Mouse (Mus musculus) hematopoietic stem cell, adult 5-6 weeks (primary cell): Measurements from ENCODE around the gene Slc16a10. TPM values are rescaled to one million over a fixed set of nuclear protein-coding genes. Genes with fewer than 3 reads are reported as not detected.
A peak's percentile ranks its signal among the peaks of the same experiment; 100 is the strongest.

Experiments used
- ATAC-seq, 2 experiments: fragments of 125-278 bp in 1 of 2; replicated peaks in 1 of 2; 2 replicates each; pipeline ENCODE4 v1.8.0; 2016 to 2017; ENCODE audit warnings: inconsistent platforms in 2 of 2, mild to moderate bottlenecking in 2 of 2, moderate number of reproducible peaks in 2 of 2, low read depth in 1 of 2, moderate TSS enrichment in 1 of 2; ENCODE audit not compliant: low FRiP score in 2 of 2, poor library complexity in 2 of 2, severe bottlenecking in 2 of 2, insufficient read depth in 1 of 2, low TSS enrichment in 1 of 2
- total RNA-seq: library from RNA; stranded (forward); fragments of 172-1452, 232-1000 nt; gene quantifications from 2 replicates; pipeline ENCODE4 v1.2.3, GENCODE M21; 2017

The Slc16a10 gene
- total RNA-seq, 1 experiment from 2014 or later = 19.6 TPM

DNA sequence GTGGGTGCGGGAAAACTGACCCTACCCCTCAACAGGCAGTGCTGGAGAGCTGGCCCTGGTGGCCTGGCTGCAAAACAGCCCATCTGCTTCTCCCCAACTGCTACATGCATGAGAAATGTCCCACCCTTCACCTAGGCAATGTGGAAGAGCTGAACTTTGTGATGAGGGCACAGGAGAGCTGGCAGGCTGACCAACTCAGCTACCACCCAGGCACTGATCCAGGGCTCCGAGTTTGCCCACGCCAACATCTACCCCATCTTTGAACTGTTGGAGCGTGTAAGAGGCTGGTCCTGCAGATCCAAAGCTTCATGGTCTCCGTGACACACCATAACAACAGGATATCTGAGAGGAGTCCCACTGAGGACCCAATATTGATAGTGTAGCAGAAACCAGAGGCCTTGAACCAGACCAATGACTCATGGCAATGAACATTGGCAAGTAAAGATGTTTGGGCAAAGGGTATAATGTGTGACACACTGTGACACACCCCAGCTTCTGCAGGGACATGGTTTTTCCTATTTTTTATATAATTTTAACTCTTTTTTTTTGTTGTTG, 19.7 kb upstream of the Slc16a10 start:
- ATAC-seq = no peak

DNA sequence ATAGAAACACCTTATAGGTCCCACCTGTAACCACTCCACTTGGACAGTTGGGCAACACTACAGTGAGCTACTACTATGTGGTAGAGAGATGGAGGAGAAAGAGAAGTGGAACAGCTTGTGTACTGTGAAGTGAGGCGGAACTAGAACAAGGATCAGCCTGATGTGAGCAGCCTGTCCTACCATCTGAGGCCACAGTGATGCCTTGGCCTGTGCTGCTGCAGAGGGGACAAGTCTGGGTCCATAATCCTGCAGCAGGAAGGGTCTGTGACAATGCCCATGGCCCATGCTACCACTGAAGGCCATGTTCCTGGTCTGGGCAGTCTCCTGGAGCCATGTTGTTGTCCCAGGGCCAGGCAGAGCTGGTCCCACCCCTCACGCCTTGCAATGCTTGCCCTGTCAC, 19.2 kb upstream of the Slc16a10 start:
- no peak for ATAC-seq

DNA sequence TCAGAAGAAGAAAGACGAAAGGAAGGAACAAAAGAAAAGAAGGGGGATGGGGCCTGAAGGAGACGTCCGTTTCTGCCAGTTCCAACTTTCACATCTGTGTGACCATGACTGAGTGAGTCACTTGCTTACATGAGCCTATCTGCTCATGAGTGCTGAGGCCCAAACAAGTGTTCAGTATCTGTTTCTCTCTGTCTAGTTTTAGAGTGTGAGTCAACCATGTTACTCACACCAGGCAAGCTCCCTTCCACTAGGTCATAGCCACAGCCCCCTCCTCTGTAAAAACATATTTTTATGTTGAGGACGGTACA, 10.4 kb upstream of the Slc16a10 start:
- no peak for ATAC-seq

DNA sequence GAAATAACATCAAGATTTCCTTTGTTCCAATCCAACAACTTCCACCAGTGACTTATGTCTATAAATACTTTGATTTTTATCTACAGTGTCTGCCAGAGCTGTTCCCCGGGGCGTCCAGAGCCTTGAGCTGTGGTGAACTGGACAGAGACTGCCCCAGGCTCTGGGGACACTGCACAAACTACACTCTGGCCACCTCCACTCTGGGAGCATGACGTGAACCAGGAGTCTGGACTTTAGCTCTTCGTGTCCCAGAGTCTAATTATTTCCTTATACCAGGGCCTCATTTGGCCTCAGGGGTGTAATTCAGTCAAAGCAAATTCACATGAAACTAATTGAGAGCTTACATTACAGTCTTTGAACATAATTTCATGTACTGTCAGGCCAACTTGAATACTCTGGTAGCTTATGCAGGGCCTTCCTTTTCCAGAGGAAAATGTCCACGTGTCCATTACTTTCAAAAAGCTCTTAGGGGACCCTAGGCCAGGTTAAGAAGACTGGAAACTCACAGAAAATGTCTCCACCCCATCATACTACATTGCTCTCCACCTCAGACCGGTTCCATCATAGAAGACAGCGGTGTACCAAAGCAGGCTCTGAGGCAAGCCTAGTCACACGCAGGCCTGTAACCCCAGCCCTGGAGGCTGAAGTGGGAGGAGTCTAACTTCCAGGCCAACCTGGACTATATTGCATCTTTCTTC, 9.9 kb upstream of the Slc16a10 start:
- ATAC-seq = no peak

DNA sequence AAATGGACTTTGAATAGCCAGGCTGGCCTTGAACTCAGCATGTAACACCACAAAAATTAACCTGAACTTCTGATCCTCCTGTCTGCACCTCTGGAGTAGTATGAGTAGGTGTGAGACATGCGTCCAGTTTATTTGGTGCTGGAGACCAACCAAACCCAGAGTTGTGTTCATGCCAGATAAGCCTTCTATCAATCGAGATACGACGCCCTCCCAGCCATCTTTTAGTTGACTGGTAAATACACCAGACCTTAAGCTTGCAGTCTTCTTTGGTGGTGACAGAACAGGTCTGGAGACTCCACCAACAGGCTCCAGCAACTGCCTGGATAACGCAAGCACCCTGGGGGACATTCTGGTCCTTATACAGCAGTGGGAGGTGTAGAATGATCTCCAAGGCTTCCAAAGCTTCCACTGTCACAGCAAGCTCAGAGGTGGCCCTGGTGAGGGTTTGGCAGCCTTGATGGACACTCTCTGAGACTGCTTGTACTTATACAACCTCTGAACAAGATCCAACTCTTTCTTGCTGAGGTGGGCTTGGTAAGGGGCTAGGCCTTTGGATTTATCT, 7.6 kb upstream of the Slc16a10 start:
- no peak for ATAC-seq

DNA sequence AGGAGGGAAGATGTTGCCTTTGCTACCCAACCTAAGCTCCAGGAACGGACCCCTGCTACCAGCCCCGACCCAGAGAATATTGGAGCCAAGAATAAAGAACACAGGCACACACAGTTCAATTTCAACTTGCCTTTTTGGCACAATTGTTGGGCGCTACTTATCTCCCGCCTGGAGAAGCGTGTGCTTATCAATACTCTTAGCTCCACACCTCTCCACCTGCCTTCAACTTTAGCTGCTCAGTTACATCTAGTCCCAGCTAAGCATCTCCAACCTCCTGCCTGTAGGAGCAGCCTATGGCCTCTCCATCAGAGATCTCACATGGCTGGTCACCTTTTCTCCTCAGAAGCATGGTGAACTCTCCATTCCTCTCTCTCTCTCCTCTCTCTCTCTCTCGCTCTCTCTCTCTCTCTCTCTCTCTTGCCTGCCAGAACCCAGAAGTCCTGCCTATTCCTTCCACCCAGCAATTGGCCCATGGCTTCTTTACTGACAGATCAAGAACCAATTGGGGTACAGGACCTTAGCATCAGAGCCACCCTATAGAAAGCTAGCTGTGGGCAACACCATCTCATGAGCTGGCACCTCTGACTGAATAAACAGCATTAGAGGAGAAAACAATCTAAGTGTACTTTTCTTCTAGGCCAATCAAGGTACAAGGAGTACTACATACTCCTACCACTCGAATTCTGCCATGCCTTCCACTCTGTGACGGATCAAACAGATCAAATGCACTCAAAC, 5.4 kb upstream of the Slc16a10 start:
- ATAC-seq = no peak

DNA sequence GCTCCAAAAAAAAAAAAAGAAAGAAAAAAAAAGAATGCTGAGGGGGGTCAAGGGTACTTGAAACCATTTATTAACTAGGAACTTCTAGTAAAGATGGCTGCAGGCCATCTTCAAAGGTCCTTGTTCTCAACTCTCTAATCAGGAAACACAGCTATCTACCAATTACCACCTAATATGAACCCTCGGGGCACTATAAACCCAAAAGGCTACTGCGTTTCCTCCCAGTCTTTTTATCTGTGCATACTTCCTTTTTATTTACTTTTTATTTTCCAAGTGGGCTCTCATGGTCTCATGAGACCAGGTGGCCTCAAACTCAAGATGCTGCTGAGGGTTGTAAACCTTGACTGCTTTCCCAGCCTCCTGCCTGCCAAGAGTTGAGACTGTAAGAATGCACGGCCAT, 4.4 kb upstream of the Slc16a10 start:
- no peak for ATAC-seq

DNA sequence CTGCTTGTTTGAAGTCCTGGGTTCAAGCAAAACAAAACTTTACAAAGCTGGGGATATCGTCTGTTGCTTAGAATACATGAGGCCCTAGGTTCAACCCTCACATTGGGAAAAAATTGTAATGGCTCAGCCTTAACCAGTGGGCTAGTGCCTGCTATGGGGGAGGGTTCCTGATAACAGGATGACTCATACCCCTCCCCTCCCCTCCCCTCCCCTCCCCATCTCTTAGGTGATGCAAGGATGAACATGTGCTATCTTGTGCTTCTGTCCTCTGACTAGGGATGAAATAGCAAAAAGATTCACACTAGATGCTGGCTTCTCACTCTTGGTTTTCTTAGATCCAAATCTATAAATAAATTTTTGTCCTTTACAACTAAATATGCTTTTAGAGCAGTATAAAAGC, 2.8 kb upstream of the Slc16a10 start:
- ATAC-seq = no peak

DNA sequence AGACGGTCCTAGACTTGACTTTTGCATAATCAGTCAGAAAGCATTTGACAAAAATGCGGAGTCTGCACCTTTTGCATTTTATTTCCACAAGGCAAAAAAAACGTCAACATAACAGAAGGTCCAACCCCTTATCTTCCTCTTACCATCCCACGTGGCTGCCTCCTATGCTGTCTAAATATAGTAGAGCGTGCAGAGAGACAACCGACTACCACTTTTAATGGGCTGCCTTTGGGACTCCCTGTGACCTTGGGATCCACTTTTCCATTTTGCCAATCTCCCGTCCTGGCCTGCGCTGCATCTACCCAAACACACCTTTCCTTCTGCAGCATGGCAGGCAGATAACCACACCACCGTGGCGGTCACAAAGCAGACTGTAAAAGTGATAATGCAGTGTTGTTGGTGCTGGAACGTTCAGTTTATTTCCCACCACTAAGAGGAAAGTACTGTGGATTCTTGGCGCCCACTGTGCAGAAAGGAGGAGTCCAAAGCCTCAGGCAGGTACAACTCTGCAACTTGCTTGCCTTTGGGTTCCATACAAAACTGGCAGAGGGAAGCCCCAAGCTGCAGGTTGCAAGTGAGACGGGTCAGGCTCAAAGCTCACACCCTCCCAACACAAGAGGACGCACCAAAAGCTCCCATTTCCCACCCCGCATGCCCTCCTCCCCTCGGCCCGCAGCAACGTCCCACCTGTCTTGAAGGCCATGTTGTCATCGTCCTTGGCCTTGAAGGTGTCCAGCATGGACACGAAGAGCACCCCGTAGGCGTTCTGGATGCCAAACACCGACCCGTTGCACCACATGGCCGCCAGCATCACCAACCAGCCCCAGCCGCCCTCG, 824 bp downstream of the Slc16a10 start:
- peak; percentile 31 to 53; a peak in 3 of 4 replicates for ATAC-seq

DNA sequence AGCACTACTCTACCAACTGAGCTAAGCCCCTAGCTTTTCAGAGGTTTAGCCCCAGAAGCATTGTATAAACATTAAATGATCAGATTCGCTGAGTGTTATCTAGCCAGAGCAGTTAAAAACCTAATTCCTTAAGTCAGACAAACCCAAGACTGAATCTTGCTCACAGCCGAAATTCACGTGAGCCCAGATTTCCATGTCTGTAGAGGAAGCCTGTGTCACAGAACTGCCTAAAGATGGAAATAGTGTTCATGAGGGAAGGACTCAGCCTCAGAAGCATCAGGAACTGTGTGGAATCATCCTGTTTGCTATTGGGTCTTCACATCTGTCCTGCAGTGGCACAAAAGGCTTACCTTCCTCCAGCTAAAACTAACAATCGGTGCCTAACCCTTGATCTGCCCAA, 2.4 kb downstream of the Slc16a10 start:
- ATAC-seq = no peak

DNA sequence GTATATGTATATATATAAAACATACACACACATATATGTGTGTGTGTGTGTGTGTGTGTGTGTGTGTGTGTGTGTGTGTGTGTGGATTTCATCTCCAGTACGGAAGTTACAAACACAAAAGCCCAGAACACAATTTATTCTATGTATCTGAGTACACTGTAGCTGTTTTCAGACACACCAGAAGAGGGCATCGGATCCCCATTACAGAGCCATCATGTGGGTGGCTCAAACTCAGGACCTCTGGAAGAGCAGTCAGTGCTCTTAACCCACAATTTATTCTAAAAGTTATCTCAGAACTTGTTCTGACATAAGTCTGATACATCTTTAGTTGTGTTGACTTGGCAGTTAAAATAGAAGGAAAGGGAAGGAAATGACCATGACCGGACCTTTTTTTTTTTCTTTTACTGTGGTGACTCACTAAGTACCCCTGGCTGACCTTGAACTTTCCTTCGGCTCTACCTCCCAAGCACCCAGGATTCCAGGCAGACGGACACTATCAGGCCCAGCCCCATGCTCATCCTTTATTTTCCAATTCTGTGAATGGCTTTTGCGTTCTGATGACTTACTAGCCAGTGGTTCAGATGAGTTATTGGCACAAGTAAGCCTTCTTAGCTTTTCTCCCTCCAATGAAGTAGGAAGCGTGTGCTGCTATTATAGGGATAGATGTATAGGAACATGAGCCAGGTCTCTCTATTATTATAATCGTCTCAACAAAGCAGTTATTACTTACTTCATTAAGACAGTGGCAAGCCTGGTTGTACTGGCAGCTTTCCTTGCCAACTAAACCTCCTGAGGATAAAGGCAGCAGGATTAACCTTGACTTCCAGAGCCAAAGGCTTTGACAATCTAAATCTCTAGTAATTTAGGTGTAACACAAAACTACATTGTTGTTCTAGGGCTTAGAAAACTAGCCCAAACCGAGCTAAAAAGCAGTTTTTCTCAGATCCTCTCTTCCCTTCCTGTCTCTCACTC, 6.0 kb downstream of the Slc16a10 start:
- no peak for ATAC-seq

DNA sequence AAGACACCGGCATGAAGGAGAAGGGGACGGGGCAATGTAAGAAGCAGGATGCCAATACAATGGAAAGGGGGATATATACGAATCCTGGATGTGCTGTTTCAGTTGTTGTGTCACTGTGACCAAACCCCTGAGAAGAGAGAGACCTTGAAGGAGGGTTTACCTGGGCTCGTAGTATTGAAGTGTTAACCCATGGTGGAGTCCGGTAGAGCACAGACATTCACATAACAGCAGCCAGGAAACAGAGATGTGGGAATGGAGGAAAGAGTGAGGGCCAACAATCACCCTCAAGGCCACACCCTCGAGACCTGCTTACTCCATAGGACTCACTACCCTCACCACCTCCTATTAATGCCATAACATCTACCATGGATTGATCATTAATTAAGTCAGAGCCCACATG, 7.2 kb downstream of the Slc16a10 start:
- no peak for ATAC-seq

DNA sequence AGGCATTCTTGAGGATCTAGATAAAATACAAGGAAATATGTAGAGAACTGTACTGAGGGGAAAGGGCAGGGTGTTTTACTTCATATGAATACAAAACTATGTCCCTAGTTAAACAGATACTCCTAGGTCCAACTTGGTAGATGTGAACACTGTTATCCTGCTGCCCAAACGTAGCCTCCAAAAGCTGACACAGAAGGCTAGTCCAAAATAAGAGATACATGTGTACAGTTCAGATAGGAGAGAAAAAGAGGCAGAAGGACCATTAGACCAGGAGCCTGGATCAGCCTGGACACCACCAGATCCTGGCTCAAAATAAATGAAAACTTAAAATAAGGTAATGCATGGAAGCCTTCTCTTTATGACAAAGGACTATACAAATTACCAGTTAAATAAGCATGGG, 8.4 kb downstream of the Slc16a10 start:
- ATAC-seq = no peak

DNA sequence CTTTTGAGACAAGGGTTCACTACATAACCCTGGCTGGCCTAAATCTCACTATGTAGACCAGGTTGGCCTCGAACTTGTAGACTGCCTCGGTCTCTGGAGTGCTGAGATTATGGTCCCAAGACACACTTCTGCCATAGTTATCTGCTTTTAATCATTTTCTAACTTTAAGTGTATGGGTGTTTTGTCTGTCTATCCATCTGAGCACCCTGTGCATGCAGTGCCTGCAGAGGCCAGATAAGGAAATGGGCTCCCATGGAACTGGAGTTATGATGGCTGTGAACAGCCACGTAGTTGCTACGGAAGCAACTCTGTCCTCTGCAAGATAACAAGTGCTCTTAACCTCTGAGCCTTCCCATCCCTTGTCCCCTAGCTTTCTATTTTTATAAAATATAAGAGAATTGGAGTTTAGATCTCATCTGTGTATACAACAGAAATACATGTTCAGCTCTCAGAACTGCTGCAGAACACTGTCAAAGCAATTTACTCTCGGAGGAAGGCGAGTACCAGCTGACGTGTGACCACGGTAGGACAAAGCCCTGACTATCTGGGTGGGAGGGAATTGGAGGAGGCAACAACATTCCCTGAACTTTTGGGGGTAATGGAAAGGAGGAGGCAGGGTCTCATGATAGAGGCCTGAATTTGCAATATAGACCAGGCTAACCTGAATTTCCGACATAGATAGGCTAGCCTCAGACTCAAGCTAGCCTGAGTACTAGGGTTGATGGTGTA, 10.2 kb downstream of the Slc16a10 start:
- peak; percentile 57 to 68 for ATAC-seq

DNA sequence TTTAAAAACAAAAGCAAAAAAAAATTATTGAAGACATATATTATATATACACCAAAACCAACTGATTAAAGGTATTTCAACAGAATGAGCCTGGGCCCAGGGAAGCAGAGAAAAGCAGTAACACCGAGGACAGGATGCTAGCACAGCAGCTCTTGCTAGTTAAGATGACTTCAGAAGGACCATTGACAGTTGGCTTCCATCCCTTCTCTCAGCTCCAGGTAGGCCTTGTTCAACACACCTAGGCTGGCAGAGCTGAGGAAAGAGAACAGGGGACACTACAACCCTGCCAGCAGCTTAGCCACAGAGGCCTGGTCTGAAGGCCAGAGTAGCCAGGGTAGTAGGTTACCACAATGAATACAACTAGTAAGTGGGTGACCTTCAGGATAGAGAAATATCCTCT, 11.9 kb downstream of the Slc16a10 start:
- ATAC-seq = no peak

DNA sequence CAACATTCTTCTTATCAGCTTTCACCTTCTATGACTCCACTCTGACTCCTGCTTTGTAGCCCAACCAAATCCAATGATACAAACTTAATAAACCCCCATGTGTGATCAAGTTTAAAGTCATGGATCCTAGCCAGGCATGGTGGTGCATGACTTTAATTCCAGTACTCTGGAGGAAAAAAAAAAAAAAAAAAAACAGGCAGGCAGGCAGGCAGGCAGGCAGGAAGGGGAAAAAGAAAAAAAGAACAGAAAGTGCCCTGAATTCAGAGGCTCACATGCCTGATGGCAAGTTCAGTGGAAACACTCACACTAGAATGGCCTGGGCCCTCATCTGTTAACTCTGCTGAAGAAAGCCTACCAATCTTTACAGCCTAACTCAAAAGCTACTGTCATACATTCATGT, 12.9 kb downstream of the Slc16a10 start:
- ATAC-seq = no peak
